ENCODE assay signal across 18 mouse cellular contexts in genomic region chr16:34231146-34231545, GRCm38 (mm10).
"Had no signal": no experiment of that assay in that cellular context is flagged by ENCODE, and none has a peak within 500 bp of the region (broad histone marks: within the 10 kb centered on the region; RNA-seq: fewer than 3 reads in every experiment).

No protein-coding gene starts in this region.

- H3K9me3 ChIP-seq: limb, embryonic 15.5 days; midbrain, embryonic 12.5 days; neural tube, embryonic 13.5 days had no signal

- ATAC-seq: intestine, postnatal 0 days; liver, postnatal 0 days; lung, postnatal 0 days; midbrain, embryonic 16.5 days had no signal

- H3K4me2 ChIP-seq: limb, embryonic 15.5 days; liver, embryonic 11.5 days; lung, embryonic 14.5 days; midbrain, embryonic 12.5 days; neural tube, embryonic 13.5 days had no signal

- DNase-seq: kidney, adult 8-10 months; kidney, postnatal 14 days; kidney, postnatal 4 days; layer of hippocampus, postnatal 36 days; liver, postnatal 0 days; thymus, adult 18-20 months; thymus, postnatal 36 days had no signal

- H3K27me3 ChIP-seq: limb, embryonic 15.5 days; midbrain, embryonic 12.5 days; neural tube, embryonic 13.5 days had no signal

- H3K9ac ChIP-seq: limb, embryonic 15.5 days; liver, embryonic 14.5 days; liver, postnatal 0 days; lung, embryonic 14.5 days; midbrain, embryonic 12.5 days; neural tube, embryonic 13.5 days had no signal

- H3K27ac ChIP-seq: liver, embryonic 14.5 days; macrophage; midbrain, embryonic 12.5 days; neural tube, embryonic 13.5 days had no signal

- H3K4me3 ChIP-seq: limb, embryonic 15.5 days; midbrain, embryonic 12.5 days; myocyte; neural tube, embryonic 13.5 days had no signal
